Mouse (Mus musculus): ENCODE results near the gene Ccdc33. TPM values are rescaled to one million over a fixed set of nuclear protein-coding genes. Genes with fewer than 3 reads are reported as not detected.

The Ccdc33 gene
- total RNA-seq, 2 experiments from 2014 or later, result 0.55 to 1.1 TPM

GRCm38 (mm10) chr9:58035519-58035918 is 83.1 kb downstream of the Ccdc33 start:
- peak; percentile 45 to 88 for DNase-seq (ENCODE audit: low spot score in 2 of 2)
- intact Hi-C loops (cut with DNase I), result loop anchor here (5.0 kb wide), 1 partner anchor 247 kb away; no protein-coding TSS in a partner anchor

- DNase-seq (ENCODE audit: low spot score in 2 of 2), result no peak
- intact Hi-C loops (cut with DNase I), result no loop called here
Measured at GRCm38 (mm10) chr9:58031895-58032294, 86.7 kb downstream of the Ccdc33 start.

- intact Hi-C loops (cut with DNase I), result no loop called here
Measured at GRCm38 (mm10) chr9:58029635-58030034, 89.0 kb downstream of the Ccdc33 start.

GRCm38 (mm10) chr9:58028841-58029240 is 89.8 kb downstream of the Ccdc33 start:
- intact Hi-C loops (cut with DNase I), result no loop called here
- DNase-seq (ENCODE audit: low spot score in 2 of 2), result no peak

More at GRCm38 (mm10) chr9:58029635-58030034, 89.0 kb downstream of the Ccdc33 start:
- DNase-seq (ENCODE audit: low spot score in 2 of 2), result no peak

GRCm38 (mm10) chr9:58027426-58028180 is 91.0 kb downstream of the Ccdc33 start:
- intact Hi-C loops (cut with DNase I), result no loop called here

GRCm38 (mm10) chr9:58025995-58026394 is 92.6 kb downstream of the Ccdc33 start:
- intact Hi-C loops (cut with DNase I), result no loop called here

More at GRCm38 (mm10) chr9:58027426-58028180, 91.0 kb downstream of the Ccdc33 start:
- DNase-seq (ENCODE audit: low spot score in 2 of 2), result no peak

GRCm38 (mm10) chr9:58018385-58018784 is 100.2 kb downstream of the Ccdc33 start:
- intact Hi-C loops (cut with DNase I), result no loop called here
- no peak for DNase-seq (ENCODE audit: low spot score in 2 of 2)

More at GRCm38 (mm10) chr9:58025995-58026394, 92.6 kb downstream of the Ccdc33 start:
- no peak for DNase-seq (ENCODE audit: low spot score in 2 of 2)

- no peak for DNase-seq (ENCODE audit: low spot score in 2 of 2)
- intact Hi-C loops (cut with DNase I), result no loop called here
Measured at GRCm38 (mm10) chr9:58016962-58017361, 101.7 kb downstream of the Ccdc33 start.

GRCm38 (mm10) chr9:58015856-58016255 is 102.8 kb downstream of the Ccdc33 start:
- intact Hi-C loops (cut with DNase I), result no loop called here

GRCm38 (mm10) chr9:58014393-58015160 is 104.0 kb downstream of the Ccdc33 start:
- intact Hi-C loops (cut with DNase I), result no loop called here
- DNase-seq (ENCODE audit: low spot score in 2 of 2), result no peak

More at GRCm38 (mm10) chr9:58015856-58016255, 102.8 kb downstream of the Ccdc33 start:
- no peak for DNase-seq (ENCODE audit: low spot score in 2 of 2)

GRCm38 (mm10) chr9:58012935-58013334 is 105.7 kb downstream of the Ccdc33 start:
- peak in 1 of 2 experiments; percentile 57 for DNase-seq (ENCODE audit: low spot score in 2 of 2)
- intact Hi-C loops (cut with DNase I), result no loop called here

GRCm38 (mm10) chr9:58012486-58012885 is 106.1 kb downstream of the Ccdc33 start:
- intact Hi-C loops (cut with DNase I), result no loop called here
- no peak for DNase-seq (ENCODE audit: low spot score in 2 of 2)

GRCm38 (mm10) chr9:58011552-58011951 is 107.1 kb downstream of the Ccdc33 start:
- no peak for DNase-seq (ENCODE audit: low spot score in 2 of 2)
- intact Hi-C loops (cut with DNase I), result no loop called here

- no peak for DNase-seq (ENCODE audit: low spot score in 2 of 2)
- intact Hi-C loops (cut with DNase I), result no loop called here
Measured at GRCm38 (mm10) chr9:58011027-58011426, 107.6 kb downstream of the Ccdc33 start.

- intact Hi-C loops (cut with DNase I), result no loop called here
- DNase-seq (ENCODE audit: low spot score in 2 of 2), result no peak
Measured at GRCm38 (mm10) chr9:58009588-58009987, 109.0 kb downstream of the Ccdc33 start.

GRCm38 (mm10) chr9:58009015-58009362 is 109.6 kb downstream of the Ccdc33 start:
- intact Hi-C loops (cut with DNase I), result no loop called here
- peak in 1 of 2 experiments; percentile 32 for DNase-seq (ENCODE audit: low spot score in 2 of 2)

- no peak for DNase-seq (ENCODE audit: low spot score in 2 of 2)
- intact Hi-C loops (cut with DNase I), result no loop called here
Measured at GRCm38 (mm10) chr9:58008336-58009014, 110.1 kb downstream of the Ccdc33 start.

- intact Hi-C loops (cut with DNase I), result no loop called here
- no peak for DNase-seq (ENCODE audit: low spot score in 2 of 2)
Measured at GRCm38 (mm10) chr9:58005753-58006461, 112.7 kb downstream of the Ccdc33 start, which contains the start of gene Cyp11a1. Cyp11a1 (plus strand) TSS chr9:58006411.

GRCm38 (mm10) chr9:58003272-58003671 is 115.4 kb downstream of the Ccdc33 start:
- no peak for DNase-seq (ENCODE audit: low spot score in 2 of 2)
- intact Hi-C loops (cut with DNase I), result no loop called here
